Mouse (Mus musculus): ENCODE data around the gene Thop1. TPM values are rescaled to one million over a fixed set of nuclear protein-coding genes. Genes with fewer than 3 reads are reported as not detected.

The Thop1 gene
- total and polyA plus RNA-seq, 3 experiments = 75.7 to 126 (median 113) TPM

GRCm38 (mm10) chr10:81120650-81121049 lies 50.8 kb downstream of the Thop1 start:
- H3K27ac ChIP-seq (ENCODE audit: control insufficient read depth, low read depth, low read length) = no peak overlapping the region
- no peak overlapping the region for H3K4me3 ChIP-seq (ENCODE audit: control insufficient read depth in 1 of 2, insufficient read depth in 1 of 2, low read depth in 2 of 2, low read length in 2 of 2)
- no peaks in the 10 kb centered on the region; a peak in 2 of 4 replicates for H3K36me3 ChIP-seq (ENCODE audit: control insufficient read depth in 1 of 2, insufficient read depth in 2 of 2, low read length in 2 of 2)
- H3K79me2 ChIP-seq (ENCODE audit: control insufficient read depth, insufficient read depth, low read length, poor library complexity) = no peaks in the 10 kb centered on the region
- H3K4me1 ChIP-seq (ENCODE audit: control insufficient read depth in 1 of 2, insufficient read depth in 2 of 2, low read length in 2 of 2) = no peaks in the 10 kb centered on the region
- H3K9me3 ChIP-seq (replicated peaks; ENCODE audit: insufficient read depth, low read length) = no peaks in the 10 kb centered on the region
- no peak overlapping the region for H3K9ac ChIP-seq (ENCODE audit: control insufficient read depth, low read depth, low read length, poor library complexity, severe bottlenecking)
- DNase-seq (ENCODE audit: low read depth, low spot score) = no peak
- no peak for TF ChIP-seq MAX (IDR thresholded peaks at IDR 0.05; ENCODE audit: low read length)
- no peak for TF ChIP-seq HCFC1 (IDR thresholded peaks at IDR 0.05; ENCODE audit: low read depth, low read length)
- no peak for TF ChIP-seq SIN3A (IDR thresholded peaks at IDR 0.05; ENCODE audit: low read length)
- TF ChIP-seq MYC (IDR thresholded peaks at IDR 0.05; ENCODE audit: low read depth, low read length) = no peak
- TF ChIP-seq SMC3 (IDR thresholded peaks at IDR 0.05; ENCODE audit: low read depth, low read length) = no peak
- no peak for TF ChIP-seq MAFK (IDR thresholded peaks at IDR 0.05; ENCODE audit: borderline replicate concordance, low read depth, low read length)
- no peak for TF ChIP-seq ZKSCAN1 (IDR thresholded peaks at IDR 0.05; ENCODE audit: low read depth, low read length)
- no peak for TF ChIP-seq GABPA (IDR thresholded peaks at IDR 0.05; ENCODE audit: low read depth, low read length)
- TF ChIP-seq ETS1 (IDR thresholded peaks at IDR 0.05; ENCODE audit: low read depth, low read length) = no peak
- no peak for TF ChIP-seq POLR2AphosphoS2 (IDR thresholded peaks at IDR 0.05; ENCODE audit: low read length)
- no peak for TF ChIP-seq NELFE (IDR thresholded peaks at IDR 0.05; ENCODE audit: low read depth, low read length)
- TF ChIP-seq RCOR1 (IDR thresholded peaks at IDR 0.05; ENCODE audit: low read depth, low read length) = no peak
- no peak for TF ChIP-seq MXI1 (IDR thresholded peaks at IDR 0.05; ENCODE audit: low read depth, low read length)
- no peak for TF ChIP-seq CHD2 (IDR thresholded peaks at IDR 0.05; ENCODE audit: low read length)
- TF ChIP-seq TBP (IDR thresholded peaks at IDR 0.05; ENCODE audit: low read depth, low read length) = no peak
- H3K27me3 ChIP-seq (ENCODE audit: control insufficient read depth in 1 of 2, insufficient read depth in 2 of 2, low read length in 2 of 2) = no peaks in the 10 kb centered on the region

GRCm38 (mm10) chr10:81122889-81123288 lies 53.1 kb downstream of the Thop1 start:
- no peaks in the 10 kb centered on the region for H3K27me3 ChIP-seq (ENCODE audit: control insufficient read depth in 1 of 2, insufficient read depth in 2 of 2, low read length in 2 of 2)
- H3K36me3 ChIP-seq (ENCODE audit: control insufficient read depth in 1 of 2, insufficient read depth in 2 of 2, low read length in 2 of 2) = no peaks in the 10 kb centered on the region; a peak in 1 of 4 replicates
- no peak overlapping the region for H3K9ac ChIP-seq (ENCODE audit: control insufficient read depth, low read depth, low read length, poor library complexity, severe bottlenecking)
- no peak overlapping the region for H3K4me3 ChIP-seq (ENCODE audit: control insufficient read depth in 1 of 2, insufficient read depth in 1 of 2, low read depth in 2 of 2, low read length in 2 of 2)
- no peaks in the 10 kb centered on the region for H3K79me2 ChIP-seq (ENCODE audit: control insufficient read depth, insufficient read depth, low read length, poor library complexity)
- no peak for DNase-seq (ENCODE audit: low read depth, low spot score)
- no peaks in the 10 kb centered on the region for H3K4me1 ChIP-seq (ENCODE audit: control insufficient read depth in 1 of 2, insufficient read depth in 2 of 2, low read length in 2 of 2)
- TF ChIP-seq SIN3A (IDR thresholded peaks at IDR 0.05; ENCODE audit: low read length) (no peak), ETS1 (IDR thresholded peaks at IDR 0.05; ENCODE audit: low read depth, low read length) (no peak), MAX (IDR thresholded peaks at IDR 0.05; ENCODE audit: low read length) (no peak), POLR2AphosphoS2 (IDR thresholded peaks at IDR 0.05; ENCODE audit: low read length) (no peak), NRF1 (IDR thresholded peaks at IDR 0.05; ENCODE audit: insufficient read depth, low read depth, low read length, poor library complexity, severe bottlenecking) (no peak), E2F4 (IDR thresholded peaks at IDR 0.05; ENCODE audit: borderline replicate concordance, low read depth, low read length) (no peak), TCF12 (IDR thresholded peaks at IDR 0.05; ENCODE audit: low read depth, low read length) (no peak)
- H3K27ac ChIP-seq (ENCODE audit: control insufficient read depth, low read depth, low read length) = no peak overlapping the region
- no peaks in the 10 kb centered on the region for H3K9me3 ChIP-seq (replicated peaks; ENCODE audit: insufficient read depth, low read length)
